Mouse (Mus musculus): ENCODE results near the gene E130218I03Rik. TPM values are rescaled to one million over a fixed set of nuclear protein-coding genes. Genes with fewer than 3 reads are reported as not detected.

The E130218I03Rik gene
- polyA plus RNA-seq, 1 experiment = 0.52 TPM

GRCm38 (mm10) chr4:134246719-134247258, 3.3 kb downstream of the E130218I03Rik start, which contains the start of gene Gm30191:
Gene Gm30191 (plus strand): TSS chr4:134246935.
- peak; percentile 32 to 33 for DNase-seq
- peaks cover 2% of the 10 kb centered on the region; the same call in 1 of the 2 replicates for H3K27me3 ChIP-seq (ENCODE audit: control insufficient read depth, insufficient read depth, low read length)
- no peak within 1 kb of the TSS for H3K4me3 ChIP-seq (replicated peaks; ENCODE audit: insufficient read depth, low read depth, low read length)
- TF ChIP-seq POLR2A (IDR thresholded peaks at IDR 0.05; ENCODE audit: borderline replicate concordance, insufficient read depth, low read length) (no peak), CTCF (IDR thresholded peaks at IDR 0.05; ENCODE audit: borderline replicate concordance, insufficient read depth, low read depth, low read length) (no peak)
- no peak within 1 kb of the TSS for H3K27ac ChIP-seq (ENCODE audit: insufficient read depth, low read length)
- no peaks in the 10 kb centered on the region for H3K4me1 ChIP-seq (ENCODE audit: control insufficient read depth, insufficient read depth, low read length)
- 5% methylated on average over 7 of the region's 7 CpGs for WGBS

- H3K4me1 ChIP-seq (ENCODE audit: control insufficient read depth, insufficient read depth, low read length) = no peaks in the 10 kb centered on the region
- H3K27me3 ChIP-seq (ENCODE audit: control insufficient read depth, insufficient read depth, low read length) = peaks cover 2% of the 10 kb centered on the region; the same call in 1 of the 2 replicates
- peak; percentile 46 to 70 for DNase-seq
- peak overlapping the region; percentile 33 for H3K4me3 ChIP-seq (replicated peaks; ENCODE audit: insufficient read depth, low read depth, low read length)
- TF ChIP-seq POLR2A (IDR thresholded peaks at IDR 0.05; ENCODE audit: borderline replicate concordance, insufficient read depth, low read length) (no peak), CTCF (IDR thresholded peaks at IDR 0.05; ENCODE audit: borderline replicate concordance, insufficient read depth, low read depth, low read length) (peak; percentile 33; the same call in 1 of the 2 replicates)
- H3K27ac ChIP-seq (ENCODE audit: insufficient read depth, low read length) = no peak overlapping the region
- WGBS = under 1% methylated on average over 30 of the region's 30 CpGs
Observed at GRCm38 (mm10) chr4:134249651-134250050, 6.2 kb downstream of the E130218I03Rik start.

DNA sequence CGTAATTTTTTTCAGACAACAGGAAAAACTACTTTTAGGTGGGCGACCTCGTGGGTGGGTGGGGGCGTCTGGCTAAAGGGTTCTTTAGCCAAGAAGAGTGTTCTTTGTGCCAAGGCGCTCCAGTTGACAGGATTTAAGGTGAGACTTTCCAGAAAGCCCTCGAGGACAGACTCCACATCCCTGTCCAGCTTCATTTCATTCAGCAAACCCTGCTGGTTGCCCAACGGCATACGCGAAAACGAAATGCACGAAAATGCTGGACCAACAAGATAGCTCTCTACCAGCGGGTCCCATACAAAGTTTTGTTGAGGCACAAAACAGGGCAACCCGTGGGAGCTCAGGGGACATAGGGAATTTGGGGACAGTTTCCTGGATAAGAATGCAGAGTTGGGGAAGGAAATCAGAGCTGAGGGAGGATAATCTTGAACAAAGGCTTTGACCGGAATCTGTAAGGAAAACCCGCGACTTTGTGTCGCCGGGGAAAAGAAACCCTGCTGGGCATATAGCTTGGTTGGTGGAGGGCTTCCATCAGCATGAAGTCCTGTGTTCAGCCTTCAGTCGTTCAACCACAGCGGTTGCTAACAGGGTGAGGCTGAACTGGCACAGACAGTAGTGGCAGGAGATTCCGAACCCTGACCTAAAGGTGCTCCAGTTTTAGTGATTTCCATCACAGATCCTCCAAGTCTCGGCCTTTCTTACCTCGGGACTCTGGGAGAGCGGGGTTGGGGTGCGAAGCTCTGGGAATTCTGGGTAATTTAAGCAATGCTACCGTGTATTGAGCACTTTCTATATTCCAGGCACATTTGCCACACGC, 6.9 kb downstream of the E130218I03Rik start:
- peak overlapping the region; percentile 33 for H3K4me3 ChIP-seq (replicated peaks; ENCODE audit: insufficient read depth, low read depth, low read length)
- peak in 1 of 2 experiments; percentile 20 for DNase-seq
- H3K27me3 ChIP-seq (ENCODE audit: control insufficient read depth, insufficient read depth, low read length) = peaks cover 2% of the 10 kb centered on the region; the same call in 1 of the 2 replicates
- 10% methylated on average over 27 of the region's 27 CpGs for WGBS
- no peak for TF ChIP-seq CTCF (IDR thresholded peaks at IDR 0.05; ENCODE audit: borderline replicate concordance, insufficient read depth, low read depth, low read length)
- TF ChIP-seq POLR2A (IDR thresholded peaks at IDR 0.05; ENCODE audit: borderline replicate concordance, insufficient read depth, low read length) = no peak
- H3K27ac ChIP-seq (ENCODE audit: insufficient read depth, low read length) = no peak overlapping the region
- no peaks in the 10 kb centered on the region for H3K4me1 ChIP-seq (ENCODE audit: control insufficient read depth, insufficient read depth, low read length)

DNA sequence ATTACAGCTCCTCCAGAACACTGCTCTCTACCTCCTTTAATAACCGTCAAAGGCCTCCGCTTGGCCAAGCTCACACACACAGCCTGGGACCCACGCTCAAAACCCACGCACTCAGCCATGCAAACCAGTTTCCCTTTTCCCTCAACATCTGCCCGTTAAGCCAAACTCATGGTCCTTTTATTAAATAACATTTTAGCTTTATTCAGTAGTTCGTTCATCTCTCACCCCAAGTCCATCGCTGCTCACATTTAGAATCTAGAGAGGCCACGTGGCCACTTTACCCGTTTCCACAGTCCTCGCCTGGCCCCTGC, 7.4 kb downstream of the E130218I03Rik start:
- WGBS = 10% methylated on average over 10 of the region's 10 CpGs
- Histone ChIP-seq H3K27me3 (ENCODE audit: control insufficient read depth, insufficient read depth, low read length) (peaks cover 2% of the 10 kb centered on the region; the same call in 1 of the 2 replicates), H3K4me1 (ENCODE audit: control insufficient read depth, insufficient read depth, low read length) (no peaks in the 10 kb centered on the region)

DNA sequence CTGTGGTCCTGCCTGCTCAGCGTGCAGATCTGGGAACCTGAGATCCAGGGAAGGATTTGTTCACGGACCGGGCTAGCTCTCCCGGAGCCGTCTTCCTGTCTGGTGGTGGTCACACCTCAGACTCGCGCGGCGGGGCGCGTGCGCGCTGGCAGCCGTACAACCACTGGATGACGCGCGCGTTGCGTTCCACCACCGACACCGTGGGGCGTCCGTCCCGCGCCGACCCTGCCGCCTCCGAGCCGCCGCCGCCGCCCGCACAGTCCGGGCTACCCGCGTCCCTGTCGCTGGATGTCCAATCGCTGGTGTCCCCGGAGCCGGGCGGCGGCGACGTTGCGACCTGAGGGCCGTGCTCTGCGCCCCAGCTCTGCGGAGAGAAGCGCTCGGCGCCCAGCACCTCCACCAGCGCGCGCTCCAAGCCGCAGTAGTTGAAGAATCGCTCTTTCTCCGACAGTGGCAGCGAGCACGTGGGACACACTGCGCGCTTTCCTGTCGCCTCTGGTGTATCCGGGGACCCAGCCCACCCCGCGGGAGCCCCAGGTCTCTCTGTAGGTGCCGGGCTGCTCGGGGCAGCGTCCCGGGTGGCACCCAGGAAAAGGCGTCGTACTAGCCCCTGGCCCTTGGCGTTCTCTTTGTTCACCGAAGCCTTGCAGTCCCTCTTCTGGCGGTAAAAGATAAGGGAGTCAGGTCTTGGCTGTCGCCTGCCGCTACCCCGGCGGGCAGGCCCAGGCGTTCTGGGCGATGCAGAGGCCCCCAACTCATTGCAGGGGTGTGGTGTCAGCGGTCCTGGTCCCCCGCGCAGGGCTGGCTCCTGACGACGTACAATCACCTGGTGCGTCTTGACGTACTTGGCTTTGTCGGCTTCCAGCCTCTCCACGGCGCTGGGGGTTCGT, 8.0 kb downstream of the E130218I03Rik start:
- no peak overlapping the region for H3K27ac ChIP-seq (ENCODE audit: insufficient read depth, low read length)
- H3K27me3 ChIP-seq (ENCODE audit: control insufficient read depth, insufficient read depth, low read length) = peaks cover 2% of the 10 kb centered on the region; the same call in 1 of the 2 replicates
- WGBS = 2% methylated on average over 90 of the region's 91 CpGs
- TF ChIP-seq POLR2A (IDR thresholded peaks at IDR 0.05; ENCODE audit: borderline replicate concordance, insufficient read depth, low read length) = no peak
- no peak for TF ChIP-seq CTCF (IDR thresholded peaks at IDR 0.05; ENCODE audit: borderline replicate concordance, insufficient read depth, low read depth, low read length)
- H3K4me1 ChIP-seq (ENCODE audit: control insufficient read depth, insufficient read depth, low read length) = no peaks in the 10 kb centered on the region
- peak; percentile 28 to 33 for DNase-seq
- peak overlapping the region; percentile 32 for H3K4me3 ChIP-seq (replicated peaks; ENCODE audit: insufficient read depth, low read depth, low read length)

More for the DNA sequence above, 7.4 kb downstream of the E130218I03Rik start:
- DNase-seq = peak in 1 of 2 experiments; percentile 17
- Histone ChIP-seq H3K4me3 (replicated peaks; ENCODE audit: insufficient read depth, low read depth, low read length) (peak overlapping the region; percentile 32), H3K27ac (ENCODE audit: insufficient read depth, low read length) (no peak overlapping the region)
- no peak for TF ChIP-seq POLR2A (IDR thresholded peaks at IDR 0.05; ENCODE audit: borderline replicate concordance, insufficient read depth, low read length)
- TF ChIP-seq CTCF (IDR thresholded peaks at IDR 0.05; ENCODE audit: borderline replicate concordance, insufficient read depth, low read depth, low read length) = no peak

DNA sequence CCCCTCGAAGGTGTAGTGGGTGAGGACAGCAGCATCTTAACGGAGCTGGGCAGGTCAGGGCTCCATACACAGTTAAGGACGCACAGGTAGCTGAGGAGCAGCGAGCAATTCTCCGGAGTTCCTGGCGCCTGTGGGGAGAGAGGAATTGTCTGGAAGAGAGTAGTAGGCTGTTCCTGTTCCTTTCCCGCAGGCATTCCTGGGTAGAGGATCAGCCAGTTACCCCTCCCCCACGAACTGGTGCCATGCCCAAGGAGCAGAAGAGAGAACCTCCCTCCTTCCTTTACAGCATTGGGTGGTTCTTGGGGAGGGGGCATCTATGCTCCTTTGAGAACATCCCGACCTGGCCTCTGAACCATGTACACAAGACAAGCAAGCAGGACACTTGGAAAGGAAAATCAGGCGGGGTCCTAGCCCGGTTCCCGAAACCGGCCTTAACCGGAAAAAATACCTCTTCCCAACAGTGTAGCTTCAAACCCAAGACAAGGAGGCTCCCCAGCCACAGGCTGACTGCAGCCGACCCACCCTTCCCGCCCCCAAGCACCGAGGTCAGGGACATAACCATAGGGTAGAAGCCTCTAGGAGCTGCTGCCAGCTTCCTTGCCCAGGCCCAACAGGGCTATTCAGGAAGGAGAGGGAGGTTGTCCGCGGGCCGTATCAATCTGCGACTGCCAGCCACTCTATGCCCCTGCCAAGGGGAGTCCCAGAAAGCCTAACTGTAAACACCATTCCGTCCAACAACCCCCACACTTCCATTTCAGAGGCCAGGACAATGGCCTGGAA, 8.9 kb downstream of the E130218I03Rik start:
- peaks cover 2% of the 10 kb centered on the region; the same call in 1 of the 2 replicates for H3K27me3 ChIP-seq (ENCODE audit: control insufficient read depth, insufficient read depth, low read length)

More for the DNA sequence above, 8.9 kb downstream of the E130218I03Rik start:
- TF ChIP-seq CTCF (IDR thresholded peaks at IDR 0.05; ENCODE audit: borderline replicate concordance, insufficient read depth, low read depth, low read length) (no peak), POLR2A (IDR thresholded peaks at IDR 0.05; ENCODE audit: borderline replicate concordance, insufficient read depth, low read length) (no peak)
- Histone ChIP-seq H3K4me1 (ENCODE audit: control insufficient read depth, insufficient read depth, low read length) (no peaks in the 10 kb centered on the region), H3K27ac (ENCODE audit: insufficient read depth, low read length) (no peak overlapping the region), H3K4me3 (replicated peaks; ENCODE audit: insufficient read depth, low read depth, low read length) (no peak overlapping the region)
- 35% methylated on average over 22 of the region's 22 CpGs for WGBS
- no peak for DNase-seq

Data from cerebellum, adult 2 months (tissue).